Mouse (Mus musculus) olfactory bulb, adult 2 months (tissue): ENCODE results near the gene Cby3.

Experiments used
- CTCF ChIP-seq: fragments of 200-500 bp; IDR thresholded peaks from 2 replicates; pipeline ENCODE4 v1.5.1; 2012; ENCODE audit warnings: low read depth, mild to moderate bottlenecking, low read length, moderate library complexity; ENCODE audit not compliant: insufficient read depth
- POLR2A ChIP-seq: fragments of 200-500 bp; IDR thresholded peaks from 2 replicates; pipeline ENCODE4 v1.6.1; 2012; ENCODE audit warnings: mild to moderate bottlenecking, low read depth, low read length, moderate library complexity; ENCODE audit not compliant: insufficient read depth

DNA sequence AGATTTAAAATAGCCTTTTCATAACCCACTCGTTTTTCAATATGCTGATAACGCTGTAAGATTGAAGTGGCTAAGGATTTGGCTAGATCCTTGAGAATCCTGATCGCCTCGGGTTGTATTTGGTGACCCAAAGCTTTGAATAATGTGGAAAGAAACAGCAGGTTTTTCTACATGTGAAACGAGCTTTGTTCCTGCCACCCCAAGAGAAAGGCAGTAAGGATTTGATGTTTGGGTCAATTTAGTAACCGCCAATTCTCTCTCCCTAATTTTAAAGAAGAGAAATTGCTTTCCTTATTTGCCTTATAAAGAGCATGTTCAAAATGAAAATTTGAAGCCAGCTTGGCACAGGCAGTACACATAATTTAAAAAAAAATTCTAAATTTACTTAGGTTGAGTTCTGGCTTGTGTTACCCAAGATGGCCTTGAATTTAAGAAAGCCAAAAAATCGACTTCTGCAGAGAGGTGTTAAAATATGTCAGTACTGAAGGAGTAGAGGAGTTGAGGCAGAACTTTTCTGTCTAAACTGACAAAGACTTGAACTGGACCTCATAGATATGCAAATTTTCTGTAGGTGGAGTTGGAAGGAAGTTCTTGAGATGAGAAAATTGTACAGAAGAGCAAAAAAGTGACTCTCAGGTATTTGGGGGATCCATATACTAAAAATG is 27.8 kb upstream of the Cby3 start:
- TF ChIP-seq POLR2A (no peak), CTCF (no peak)
